In genomic region chrX:24062389-24062788, GRCm38 (mm10) we compare ENCODE assay signal across 27 mouse cellular contexts.
A peak's percentile ranks its signal among the peaks of the same experiment; 100 is the strongest.
DNase-seq lines count a peak whose midpoint lies in the region; ATAC-seq and TF ChIP-seq lines count a peak whose summit lies in the region.
"Had no signal": no experiment of that assay in that cellular context is flagged by ENCODE, and none has a peak within 500 bp of the region (broad histone marks: within the 10 kb centered on the region; RNA-seq: fewer than 3 reads in every experiment).

No protein-coding gene starts in this region.

- H3K4me2 ChIP-seq in lung, postnatal 0 days (replicated peaks; ENCODE audit: low read depth, low read length), result no peak overlapping the region
- H3K4me2 ChIP-seq: embryonic facial prominence, embryonic 13.5 days; forebrain, embryonic 12.5 days; forebrain, embryonic 15.5 days; heart, embryonic 12.5 days; heart, embryonic 15.5 days; hindbrain, embryonic 15.5 days had no signal

- no peaks in the 10 kb centered on the region for H3K4me1 ChIP-seq in liver, adult 2 months (ENCODE audit: control insufficient read depth, insufficient read depth, low read length)
- no peaks in the 10 kb centered on the region for H3K4me1 ChIP-seq in lung, postnatal 0 days (ENCODE audit: insufficient read depth, low read depth, low read length)
- H3K4me1 ChIP-seq: embryonic facial prominence, embryonic 10.5 days; embryonic facial prominence, embryonic 13.5 days; forebrain, embryonic 12.5 days; forebrain, embryonic 15.5 days; heart, embryonic 12.5 days; heart, embryonic 15.5 days; hindbrain, embryonic 15.5 days had no signal

- peak; percentile 73 for DNase-seq in heart, adult 11 months
- no peak for DNase-seq in heart, adult 18-20 months
- peak; percentile 47 for DNase-seq in liver, adult 2 months (ENCODE audit: extremely low read depth, low read depth, low spot score)
- no peak for DNase-seq in liver
- DNase-seq in large intestine, adult 2 months (ENCODE audit: low read depth, low spot score), result peak; percentile 29
- no peak for DNase-seq in spleen, postnatal 4 days (ENCODE audit: low spot score in 2 of 2)
- DNase-seq in lung, postnatal 0 days (ENCODE audit: low spot score), result no peak
- DNase-seq: adrenal gland, adult 8-10 months; adrenal gland, postnatal 25 days; cerebellum, adult 11-12 months; cerebellum, adult 8-10 months; cerebellum, postnatal 10 days; cerebellum, postnatal 36 days; embryo, embryonic 11 days; gastrocnemius, postnatal 10 days; gastrocnemius, postnatal 36 days; heart, postnatal 10 days; heart, postnatal 4 days had no signal

- H3K4me3 ChIP-seq in liver, adult 2 months (ENCODE audit: insufficient read depth, low read depth, low read length), result no peak overlapping the region
- no peak overlapping the region for H3K4me3 ChIP-seq in lung, postnatal 0 days (ENCODE audit: low read depth, low read length)
- H3K4me3 ChIP-seq: embryonic facial prominence, embryonic 10.5 days; embryonic facial prominence, embryonic 13.5 days; erythroblast, embryonic 14.5 days; forebrain, embryonic 12.5 days; forebrain, embryonic 15.5 days; heart, embryonic 12.5 days; heart, embryonic 15.5 days; hindbrain, embryonic 15.5 days had no signal

- no peaks in the 10 kb centered on the region for H3K27me3 ChIP-seq in liver, adult 2 months (ENCODE audit: control insufficient read depth, insufficient read depth, low read length)
- H3K27me3 ChIP-seq in lung, postnatal 0 days (replicated peaks; ENCODE audit: insufficient read depth, low read length), result no peaks in the 10 kb centered on the region
- H3K27me3 ChIP-seq: embryonic facial prominence, embryonic 13.5 days; forebrain, embryonic 12.5 days; forebrain, embryonic 15.5 days; heart, embryonic 12.5 days; heart, embryonic 15.5 days; hindbrain, embryonic 15.5 days had no signal

- no peak for TF ChIP-seq CTCF in liver, adult 2 months (IDR thresholded peaks at IDR 0.05; ENCODE audit: low read depth, low read length)
- no peak for TF ChIP-seq CTCF in lung, postnatal 0 days (IDR thresholded peaks at IDR 0.05)

- TF ChIP-seq POLR2A in liver, adult 2 months (IDR thresholded peaks at IDR 0.05; ENCODE audit: extremely low read depth, insufficient read depth, low read length), result no peak

- H3K27ac ChIP-seq in liver, adult 2 months (replicated peaks; ENCODE audit: insufficient read depth, low read depth, low read length), result no peak overlapping the region
- no peak overlapping the region for H3K27ac ChIP-seq in lung, postnatal 0 days (ENCODE audit: low read length)
- H3K27ac ChIP-seq: embryonic facial prominence, embryonic 10.5 days; embryonic facial prominence, embryonic 13.5 days; forebrain, embryonic 12.5 days; forebrain, embryonic 15.5 days; heart, embryonic 15.5 days; hindbrain, embryonic 15.5 days had no signal

- no peaks in the 10 kb centered on the region for H3K36me3 ChIP-seq in liver, adult 2 months (ENCODE audit: control insufficient read depth, insufficient read depth, low read length)
- H3K36me3 ChIP-seq in lung, postnatal 0 days (ENCODE audit: insufficient read depth, low read length), result no peaks in the 10 kb centered on the region
- H3K36me3 ChIP-seq: embryonic facial prominence, embryonic 10.5 days; embryonic facial prominence, embryonic 13.5 days; forebrain, embryonic 12.5 days; forebrain, embryonic 15.5 days; heart, embryonic 12.5 days; heart, embryonic 15.5 days; hindbrain, embryonic 15.5 days had no signal

- ATAC-seq in lung, postnatal 0 days, result no peak
- ATAC-seq: activated CD4-positive, CD25-positive, alpha-beta regulatory T cell, adult 4 months; forebrain, embryonic 15.5 days had no signal

- H3K9ac ChIP-seq in liver, adult 2 months (ENCODE audit: low read depth, low read length), result no peak overlapping the region
- H3K9ac ChIP-seq in lung, postnatal 0 days (replicated peaks; ENCODE audit: low read depth), result no peak overlapping the region
- H3K9ac ChIP-seq: embryonic facial prominence, embryonic 13.5 days; forebrain, embryonic 12.5 days; forebrain, embryonic 15.5 days; heart, embryonic 12.5 days; heart, embryonic 15.5 days; hindbrain, embryonic 15.5 days had no signal

- no peaks in the 10 kb centered on the region for H3K79me2 ChIP-seq in liver, adult 2 months (ENCODE audit: control insufficient read depth, insufficient read depth, low read length)

- no peak for TF ChIP-seq EP300 in lung, postnatal 0 days (IDR thresholded peaks at IDR 0.05)

- H3K9me3 ChIP-seq in lung, postnatal 0 days (ENCODE audit: low read length), result no peaks in the 10 kb centered on the region
- H3K9me3 ChIP-seq: forebrain, embryonic 15.5 days; heart, embryonic 15.5 days; hindbrain, embryonic 15.5 days had no signal

Comparison
In these comparisons a context has a peak if more than half of its experiments do, and no peak if none do; other contexts are left out.
1. DNase-seq: peak in heart, adult 11 months (single experiment), liver, adult 2 months (single experiment) and large intestine, adult 2 months (single experiment); none in heart, adult 18-20 months (0 of 2), liver (single experiment), spleen, postnatal 4 days (0 of 2) and lung, postnatal 0 days (single experiment).